Mouse (Mus musculus) myocyte (in vitro differentiated cells): Measurements from ENCODE around the gene Zfp668.

Experiments used
- CEBPB ChIP-seq: IDR thresholded peaks from 2 replicates; pipeline ENCODE4 v1.6.1; 2011; ENCODE audit warnings: mild to moderate bottlenecking, moderate library complexity; ENCODE audit not compliant: poor library complexity, insufficient read depth, severe bottlenecking
- MAX ChIP-seq: IDR thresholded peaks from one replicate; pipeline ENCODE4 v1.6.1; 2011; ENCODE audit warnings: low read depth, mild to moderate bottlenecking, control low read depth
- MYOD1 ChIP-seq, 3 experiments: IDR thresholded peaks; one replicate each; pipeline ENCODE4 v1.6.1; 2011; ENCODE audit warnings: control low read depth in 2 of 3, low read depth in 2 of 3, mild to moderate bottlenecking in 2 of 3, moderate library complexity in 1 of 3; ENCODE audit not compliant: insufficient read length in 2 of 3, control insufficient read depth in 1 of 3
- MYOG ChIP-seq, 3 experiments: IDR thresholded peaks; one replicate each; pipeline ENCODE4 v1.6.1; 2011; ENCODE audit warnings: control low read depth in 2 of 3, low read depth in 2 of 3, mild to moderate bottlenecking in 2 of 3; ENCODE audit not compliant: insufficient read length in 2 of 3, control insufficient read depth in 1 of 3, insufficient read depth in 1 of 3
- POLR2A ChIP-seq: IDR thresholded peaks from one replicate; pipeline ENCODE4 v1.6.1; 2011; ENCODE audit warnings: low read depth, mild to moderate bottlenecking, control low read depth, moderate library complexity; ENCODE audit not compliant: insufficient read length
- SRF ChIP-seq: IDR thresholded peaks from one replicate; pipeline ENCODE4 v1.6.1; 2011; ENCODE audit warnings: low read depth; ENCODE audit not compliant: control insufficient read depth, insufficient read length
- TCF12 ChIP-seq: IDR thresholded peaks from one replicate; pipeline ENCODE4 v1.6.1; 2011; ENCODE audit warnings: mild to moderate bottlenecking, control low read depth; ENCODE audit not compliant: poor library complexity, insufficient read depth, severe bottlenecking
- TCF3 ChIP-seq: IDR thresholded peaks from one replicate; pipeline ENCODE4 v1.6.1; 2011; ENCODE audit warnings: low read depth, control low read depth; ENCODE audit not compliant: insufficient read length
- USF1 ChIP-seq: IDR thresholded peaks from one replicate; pipeline ENCODE4 v1.6.1; 2011; ENCODE audit warnings: low read depth, mild to moderate bottlenecking, control low read depth, moderate library complexity

GRCm38 (mm10) chr7:127841340-127842000 lies 35.2 kb downstream of the Zfp668 start:
- TF ChIP-seq POLR2A (peak; percentile 75), TCF12 (no peak), MAX (peak; percentile 92), USF1 (peak; percentile 89), MYOG (IDR thresholded peaks at IDR 0.05; ENCODE audit: control insufficient read depth in 1 of 3, insufficient read depth in 1 of 3, insufficient read length in 2 of 3, low read depth in 2 of 3) (peak in 2 of 3 experiments; percentile 37 to 58), TCF3 (no peak), MYOD1 (IDR thresholded peaks at IDR 0.05; ENCODE audit: control insufficient read depth in 1 of 3, insufficient read length in 2 of 3, low read depth in 2 of 3) (peak in 2 of 3 experiments; percentile 58 to 65), SRF (no peak), CEBPB (no peak)
